Mouse (Mus musculus) adrenal gland, adult 18-20 months (tissue): ENCODE measurements around the gene Olfr316. TPM values are rescaled to one million over a fixed set of nuclear protein-coding genes. Genes with fewer than 3 reads are reported as not detected.

Source experiments
- DNase-seq, 2 experiments: peaks; one replicate each; pipeline ENCODE4 v3.0.0; 2021 to 2022; ENCODE audit warnings: low spot score in 2 of 2
- total RNA-seq, 2 experiments: library from RNA; stranded (reverse); gene quantifications; 1 replicate in 1 of 2; 2 replicates in 1 of 2; pipeline ENCODE4 v1.2.3; 2021

Gene Olfr316
- total RNA-seq, 2 experiments from 2014 or later, result not detected

DNA sequence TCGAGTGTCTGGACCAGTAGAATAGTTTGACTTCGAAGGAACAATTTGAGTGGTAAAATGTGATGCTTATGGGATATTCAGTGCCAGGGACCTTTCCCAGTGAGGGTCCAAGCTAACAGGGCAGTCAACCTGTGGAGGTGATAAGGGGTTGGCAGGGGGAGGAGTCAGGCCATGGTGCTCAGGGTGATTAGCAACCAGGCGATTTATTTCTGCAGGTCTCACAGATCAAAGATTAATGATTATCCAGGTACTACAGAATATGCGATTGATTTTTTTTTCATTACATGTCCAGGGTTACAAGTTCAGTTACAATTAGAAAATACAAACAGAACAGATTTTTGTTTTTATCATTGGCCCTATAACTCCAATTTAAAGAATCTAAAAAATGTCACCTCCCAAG lies 51.3 kb downstream of the Olfr316 start:
- DNase-seq, result no peak

GRCm38 (mm10) chr11:58804393-58804792 lies 51.9 kb downstream of the Olfr316 start:
- no peak for DNase-seq

Other genes with a start within 250 kb of the Olfr316 start
- under 1 TPM in 1 of 2 experiments, not detected in 1; 0.50 TPM for gene Olfr330, start 217.9 kb upstream of the Olfr316 start, total RNA-seq
- gene Olfr329-ps, start 206.3 kb upstream of the Olfr316 start, total RNA-seq, result under 1 TPM in 1 of 2 experiments, not detected in 1; 0.63 TPM
- under 1 TPM in 1 of 2 experiments, not detected in 1; 0.13 TPM for gene Olfr328, start 197.1 kb upstream of the Olfr316 start, total RNA-seq
- not detected for gene Olfr224, start 182.2 kb upstream of the Olfr316 start, total RNA-seq
- not detected for gene Olfr325, start 175.0 kb upstream of the Olfr316 start, total RNA-seq
- gene Olfr324, start 157.6 kb upstream of the Olfr316 start, total RNA-seq, result not detected
- gene 2210407C18Rik, start 136.7 kb upstream of the Olfr316 start, total RNA-seq, result not detected
- not detected for gene Olfr323, start 122.2 kb upstream of the Olfr316 start, total RNA-seq
- gene Trim58, start 112.3 kb upstream of the Olfr316 start, total RNA-seq, result not detected
- not detected for gene Olfr322, start 94.0 kb upstream of the Olfr316 start, total RNA-seq
- not detected for gene Olfr320, start 71.6 kb upstream of the Olfr316 start, total RNA-seq
- gene Olfr319, start 53.6 kb upstream of the Olfr316 start, total RNA-seq, result not detected
- gene Olfr318, start 28.7 kb upstream of the Olfr316 start, total RNA-seq, result not detected
- not detected for gene Olfr317, start 13.5 kb upstream of the Olfr316 start, total RNA-seq
- not detected for gene Olfr315, start 20.5 kb downstream of the Olfr316 start, total RNA-seq
- gene Olfr314, start 30.2 kb downstream of the Olfr316 start, total RNA-seq, result not detected
- 1 to 10 TPM; 2.6 to 3.1 TPM for gene Fam183b, start 49.2 kb downstream of the Olfr316 start, total RNA-seq
- not detected for gene Olfr313, start 62.3 kb downstream of the Olfr316 start, total RNA-seq
- not detected for gene Olfr312, start 76.5 kb downstream of the Olfr316 start, total RNA-seq
- gene Olfr311, start 86.5 kb downstream of the Olfr316 start, total RNA-seq, result not detected
- 1 to 10 TPM; 4.1 to 5.7 TPM for gene Gm12258, start 94.4 kb downstream of the Olfr316 start, total RNA-seq
- gene 2810021J22Rik, start 114.5 kb downstream of the Olfr316 start, total RNA-seq, result 1 to 10 TPM; 4.0 to 5.9 TPM
- 1 to 10 TPM; 3.3 to 4.1 TPM for gene Zfp39, start 151.5 kb downstream of the Olfr316 start, total RNA-seq
- gene Btnl10, start 165.2 kb downstream of the Olfr316 start, total RNA-seq, result not detected
- gene Rnf187, start 186.2 kb downstream of the Olfr316 start, total RNA-seq, result 100 to 1,000 TPM; 171 to 177 TPM
- 1 to 10 TPM; 5.8 to 6.0 TPM for gene Hist3h2ba, start 196.2 kb downstream of the Olfr316 start, total RNA-seq
- 10 to 100 TPM; 13.3 to 17.6 TPM for gene Hist3h2a, start 202.0 kb downstream of the Olfr316 start, total RNA-seq
- under 1 TPM; 0.06 to 0.10 TPM for gene Trim17, start 202.0 kb downstream of the Olfr316 start, total RNA-seq
- 10 to 100 TPM; 22.0 to 27.1 TPM for gene Trim11, start 225.4 kb downstream of the Olfr316 start, total RNA-seq